Mouse (Mus musculus): Measurements from ENCODE around the gene Spata33.
"Not testable (repeated sequence)": the region's sequence is repeated elsewhere in the genome, so short reads cannot be mapped to it uniquely, and the experiment has no call there.

Spata33 gene

GRCm38 (mm10) chr8:123212321-123213117 is at the start of gene Spata33, which contains the start of gene Chmp1a:
Gene Spata33 (plus strand): TSS chr8:123212832.
Gene Chmp1a (minus strand): TSS chr8:123212763.
- peak; percentile 80 to 92 for DNase-seq (ENCODE audit: low spot score in 2 of 2)

GRCm38 (mm10) chr8:123181391-123181790 is 31.2 kb upstream of the Spata33 start:
- DNase-seq (ENCODE audit: low spot score in 2 of 2) = no peak

- no peak for DNase-seq (ENCODE audit: low spot score in 2 of 2)
Observed at GRCm38 (mm10) chr8:123185566-123186409, 26.8 kb upstream of the Spata33 start, which contains the start of gene Dpep1. Gene Dpep1 (plus strand): TSS chr8:123186242.

GRCm38 (mm10) chr8:123188006-123188405 is 24.6 kb upstream of the Spata33 start:
- DNase-seq (ENCODE audit: low spot score in 2 of 2) = no peak

GRCm38 (mm10) chr8:123188841-123189240 is 23.8 kb upstream of the Spata33 start:
- no peak for DNase-seq (ENCODE audit: low spot score in 2 of 2)

- DNase-seq (ENCODE audit: low spot score in 2 of 2) = peak in 1 of 2 experiments; percentile 19
Observed at GRCm38 (mm10) chr8:123190678-123191077, 22.0 kb upstream of the Spata33 start.

- DNase-seq (ENCODE audit: low spot score in 2 of 2) = no peak
Observed at GRCm38 (mm10) chr8:123191908-123192307, 20.7 kb upstream of the Spata33 start.

GRCm38 (mm10) chr8:123193771-123194170 is 18.9 kb upstream of the Spata33 start:
- DNase-seq (ENCODE audit: low spot score in 2 of 2) = no peak

- DNase-seq (ENCODE audit: low spot score in 2 of 2) = not testable (repeated sequence)
Observed at GRCm38 (mm10) chr8:123197016-123197415, 15.6 kb upstream of the Spata33 start.

GRCm38 (mm10) chr8:123199864-123200263 is 12.8 kb upstream of the Spata33 start:
- DNase-seq (ENCODE audit: low spot score in 2 of 2) = no peak

GRCm38 (mm10) chr8:123202288-123202687 is 10.3 kb upstream of the Spata33 start:
- DNase-seq (ENCODE audit: low spot score in 2 of 2) = peak; percentile 22 to 70

GRCm38 (mm10) chr8:123203571-123203970 is 9.1 kb upstream of the Spata33 start:
- no peak for DNase-seq (ENCODE audit: low spot score in 2 of 2)

- no peak for DNase-seq (ENCODE audit: low spot score in 2 of 2)
Observed at GRCm38 (mm10) chr8:123211876-123212275, 756 bp upstream of the Spata33 start.

- DNase-seq (ENCODE audit: low spot score in 2 of 2) = no peak
Observed at GRCm38 (mm10) chr8:123213118-123213772, 613 bp downstream of the Spata33 start.

GRCm38 (mm10) chr8:123215430-123215829 is 2.8 kb downstream of the Spata33 start:
- no peak for DNase-seq (ENCODE audit: low spot score in 2 of 2)

GRCm38 (mm10) chr8:123220917-123221316 is 8.3 kb downstream of the Spata33 start:
- DNase-seq (ENCODE audit: low spot score in 2 of 2) = no peak

GRCm38 (mm10) chr8:123224278-123225266 is 11.9 kb downstream of the Spata33 start, which contains the start of gene Cdk10:
Gene Cdk10 (plus strand): TSS chr8:123224842.
- peak; percentile 77 to 87 for DNase-seq (ENCODE audit: low spot score in 2 of 2)

- DNase-seq (ENCODE audit: low spot score in 2 of 2) = no peak
Observed at GRCm38 (mm10) chr8:123228416-123228815, 15.8 kb downstream of the Spata33 start.

GRCm38 (mm10) chr8:123230326-123230725 is 17.7 kb downstream of the Spata33 start:
- not testable (repeated sequence) for DNase-seq (ENCODE audit: low spot score in 2 of 2)

- no peak for DNase-seq (ENCODE audit: low spot score in 2 of 2)
Observed at GRCm38 (mm10) chr8:123231742-123232141, 19.1 kb downstream of the Spata33 start.

GRCm38 (mm10) chr8:123232553-123232952 is 19.9 kb downstream of the Spata33 start:
- DNase-seq (ENCODE audit: low spot score in 2 of 2) = no peak
